Mouse (Mus musculus) mouse trophoblast stem cell (cell line): ENCODE measurements around the gene 5830411N06Rik.

Source experiments
- in situ Hi-C, 2 experiments: fragments of 300-500 bp; cut with MseI, MboI; formaldehyde crosslinking; loops; 2 replicates in 1 of 2; 3 replicates in 1 of 2; pipeline ENCODE4 v1.15.1; 2025

The 5830411N06Rik gene

GRCm38 (mm10) chr7:140247216-140247615 lies at the start of gene 5830411N06Rik:
Gene 5830411N06Rik (plus strand): TSS chr7:140247284.
- in situ Hi-C loops, result no loop called here

- in situ Hi-C loops, result no loop called here
These were observed 46.0 kb upstream of the 5830411N06Rik start for GRCm38 (mm10) chr7:140201090-140201489.

GRCm38 (mm10) chr7:140205864-140206263 lies 41.2 kb upstream of the 5830411N06Rik start, which contains the start of gene Olfr524:
Gene Olfr524 (minus strand): TSS chr7:140205964.
- in situ Hi-C loops, result no loop called here

GRCm38 (mm10) chr7:140206904-140207303 lies 40.2 kb upstream of the 5830411N06Rik start:
- in situ Hi-C loops, result no loop called here

DNA sequence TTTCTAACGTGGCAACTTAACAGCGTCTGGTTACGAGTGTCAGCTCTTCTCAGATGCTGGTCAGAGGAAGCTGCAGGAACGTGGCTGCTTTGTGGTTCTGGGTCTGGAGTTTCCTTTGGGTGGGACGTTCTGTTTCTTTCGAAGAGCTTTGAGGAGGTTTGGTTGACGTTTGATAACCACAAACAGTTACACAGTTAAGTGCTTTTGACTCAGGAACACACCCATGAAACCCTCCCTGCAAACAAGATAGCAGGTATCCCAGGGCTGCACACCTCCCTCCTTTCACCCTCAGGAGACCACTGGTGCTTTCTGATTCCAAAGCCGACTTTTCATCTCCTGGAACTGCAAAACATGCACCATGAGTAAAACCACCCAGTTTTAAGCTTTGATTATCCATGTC lies 38.9 kb upstream of the 5830411N06Rik start:
- in situ Hi-C loops, result no loop called here

DNA sequence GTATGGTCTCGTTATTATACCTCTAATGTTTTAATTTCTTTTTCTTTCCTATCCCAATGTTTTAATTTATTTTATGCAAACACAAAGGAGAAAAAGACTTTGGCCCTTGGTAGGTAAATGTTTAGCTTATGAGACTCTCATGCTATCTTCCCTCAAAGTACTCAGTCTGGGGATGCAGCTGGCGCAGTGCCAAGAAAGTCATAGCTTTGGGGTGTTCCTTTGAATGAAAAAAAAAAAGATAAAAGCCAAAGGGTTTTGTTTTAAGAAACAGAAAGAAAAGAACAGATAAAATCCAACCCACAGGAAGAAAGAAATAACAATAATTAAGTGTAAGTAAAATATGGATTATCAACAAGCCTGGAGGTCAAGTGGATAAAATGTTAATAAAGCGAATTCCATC lies 38.4 kb upstream of the 5830411N06Rik start:
- in situ Hi-C loops, result no loop called here

GRCm38 (mm10) chr7:140213841-140214240 lies 33.2 kb upstream of the 5830411N06Rik start:
- in situ Hi-C loops, result no loop called here

DNA sequence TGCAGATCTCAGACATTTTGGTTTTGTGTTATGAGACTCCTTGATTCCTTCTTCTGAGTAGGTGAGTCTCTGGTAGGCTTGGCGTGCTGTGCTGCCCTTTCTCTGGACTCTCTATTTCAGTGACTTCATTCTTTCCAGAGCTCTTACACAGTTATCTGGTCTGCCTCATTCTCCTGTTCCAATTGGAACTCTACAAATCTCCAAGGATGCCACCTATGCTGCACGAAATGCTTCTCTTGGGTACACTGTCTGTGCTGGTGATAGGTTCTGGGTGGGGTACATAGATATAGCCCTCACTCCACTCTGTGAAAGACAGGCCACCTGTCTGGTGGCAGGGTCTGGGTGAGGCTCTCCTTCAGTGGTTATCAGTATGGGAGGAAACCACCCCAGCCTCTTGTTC lies 29.1 kb upstream of the 5830411N06Rik start, which contains the start of gene Cd163l1:
TSS of gene Cd163l1 (plus strand) at position 301 of the 400 bp plus-strand sequence.
- in situ Hi-C loops, result no loop called here

- in situ Hi-C loops, result no loop called here
These were observed 27.8 kb upstream of the 5830411N06Rik start for GRCm38 (mm10) chr7:140219268-140219667.

DNA sequence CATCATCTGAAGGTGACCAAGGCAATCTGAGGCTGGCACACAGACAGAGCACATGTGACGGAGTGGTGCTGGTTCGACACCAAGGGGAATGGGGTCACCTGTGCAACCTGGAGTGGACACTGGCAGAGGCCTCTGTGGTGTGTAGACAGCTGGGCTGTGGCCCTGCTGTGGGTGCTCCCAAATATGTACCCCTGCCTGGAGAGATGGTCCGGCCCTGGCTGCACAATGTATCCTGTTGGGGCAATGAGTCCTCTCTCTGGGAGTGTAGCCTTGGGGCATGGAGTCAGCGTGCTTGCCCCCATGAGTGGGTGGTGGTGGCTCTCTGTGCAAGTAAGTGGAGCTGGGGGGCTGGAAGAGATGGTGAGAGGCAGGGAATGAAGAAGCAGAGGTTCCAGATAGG lies 26.7 kb upstream of the 5830411N06Rik start:
- in situ Hi-C loops, result no loop called here

- in situ Hi-C loops, result no loop called here
These were observed 22.9 kb upstream of the 5830411N06Rik start for GRCm38 (mm10) chr7:140224209-140224608.

- in situ Hi-C loops, result no loop called here
These were observed 18.6 kb upstream of the 5830411N06Rik start for GRCm38 (mm10) chr7:140228476-140228875.

GRCm38 (mm10) chr7:140231026-140231425 lies 16.1 kb upstream of the 5830411N06Rik start:
- in situ Hi-C loops, result no loop called here

DNA sequence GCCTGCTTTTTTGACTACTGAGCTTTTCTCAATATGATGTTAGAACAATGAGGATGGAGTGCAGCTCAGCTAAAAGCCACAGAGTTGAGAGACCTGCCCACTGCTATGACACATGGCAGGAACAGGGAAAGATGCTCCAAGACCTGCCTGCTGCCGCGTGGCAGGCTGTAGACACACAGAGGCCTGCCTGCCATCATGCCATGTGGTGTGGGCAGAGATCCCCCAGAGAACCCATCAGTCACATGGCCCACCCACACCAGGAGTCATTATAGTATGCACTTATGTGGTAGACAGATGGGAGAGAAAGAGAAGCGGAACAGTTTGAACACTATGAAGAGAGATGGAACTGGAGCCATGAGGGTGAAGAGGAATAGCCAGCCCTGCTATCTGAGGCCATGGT lies 13.4 kb upstream of the 5830411N06Rik start:
- in situ Hi-C loops, result no loop called here

DNA sequence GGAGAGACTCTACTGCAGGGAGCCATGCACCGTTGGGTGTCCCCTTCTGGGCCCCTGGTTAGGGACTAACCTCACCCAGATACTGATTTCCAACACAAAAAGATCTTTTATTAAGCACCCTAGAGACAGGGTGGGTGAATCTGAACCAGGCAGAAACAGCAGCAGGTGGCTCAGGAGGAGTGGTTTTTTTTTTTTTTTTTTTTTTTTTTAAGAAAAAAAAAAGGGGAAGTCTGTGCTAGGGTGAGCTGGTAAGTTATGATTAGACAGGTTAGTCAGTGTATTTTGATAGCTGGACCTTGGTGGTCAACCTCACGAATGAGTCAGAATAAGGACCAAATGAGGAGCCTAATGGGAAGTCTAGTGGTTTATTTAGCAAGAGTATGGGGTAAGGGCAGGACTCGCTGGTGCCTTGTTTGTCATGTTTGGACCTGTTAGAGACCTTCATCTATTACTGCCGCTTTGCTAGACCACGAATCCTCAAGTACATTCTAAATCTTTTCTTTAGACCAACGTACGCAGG lies 6.8 kb downstream of the 5830411N06Rik start:
- in situ Hi-C loops, result no loop called here

DNA sequence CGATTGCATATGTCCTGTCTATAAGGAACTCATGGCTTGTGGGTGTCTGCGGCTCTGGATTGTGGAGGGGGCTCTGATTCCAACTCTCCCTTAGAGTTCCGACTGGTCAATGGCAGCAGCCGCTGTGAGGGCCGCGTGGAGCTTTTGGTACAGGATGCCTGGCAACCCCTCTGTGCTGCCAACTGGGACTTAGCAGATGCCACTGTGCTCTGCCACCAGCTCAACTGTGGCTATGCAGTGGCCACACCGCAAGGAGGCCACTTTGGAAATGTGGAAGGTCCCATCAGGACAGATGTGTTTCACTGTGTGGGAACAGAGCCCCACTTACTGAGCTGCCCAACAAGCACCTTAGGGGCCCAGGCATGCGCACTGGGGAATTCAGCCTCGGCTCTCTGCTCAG lies 48.7 kb downstream of the 5830411N06Rik start:
- in situ Hi-C loops, result no loop called here

DNA sequence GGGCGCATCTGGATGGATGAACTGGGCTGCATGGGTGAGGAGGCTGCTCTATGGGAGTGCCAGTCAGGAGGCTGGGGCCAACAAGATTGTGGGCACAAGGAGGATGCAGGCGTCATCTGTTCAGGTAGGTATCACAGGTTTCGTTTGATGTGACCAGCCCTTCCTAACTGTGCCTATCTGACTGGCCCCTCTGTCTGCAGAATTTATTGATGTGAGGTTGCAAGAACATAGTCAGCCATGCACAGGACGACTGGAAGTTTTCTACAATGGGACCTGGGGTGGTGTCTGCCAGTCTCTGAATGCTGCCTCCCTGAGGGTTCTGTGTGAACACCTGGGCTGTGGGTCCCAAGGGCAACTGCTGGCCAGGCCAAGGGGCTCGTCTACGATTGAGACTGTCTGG lies 49.8 kb downstream of the 5830411N06Rik start:
- in situ Hi-C loops, result no loop called here

- in situ Hi-C loops, result no loop called here
These were observed 52.3 kb downstream of the 5830411N06Rik start for GRCm38 (mm10) chr7:140299416-140299815.

GRCm38 (mm10) chr7:140319861-140320385 lies 72.8 kb downstream of the 5830411N06Rik start:
- in situ Hi-C loops, result no loop called here

DNA sequence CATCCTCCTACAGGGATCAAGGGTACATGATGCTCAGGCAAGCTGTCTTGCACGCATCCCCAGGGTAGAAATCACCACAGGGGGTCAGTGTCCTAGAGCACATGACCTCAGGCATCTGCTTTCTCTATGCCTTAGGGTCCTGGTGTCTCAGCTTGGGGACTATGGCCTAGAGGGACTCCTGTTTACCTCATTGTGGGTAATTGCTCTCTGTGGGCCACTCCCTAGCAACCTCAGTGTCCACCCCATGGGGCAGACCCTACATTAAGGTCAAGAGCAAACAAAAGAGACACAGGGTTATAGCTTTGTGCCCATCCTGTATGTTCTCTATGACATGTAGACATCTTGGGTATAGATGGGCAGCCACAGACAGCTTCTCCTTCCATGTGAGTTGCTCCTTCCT lies 73.5 kb downstream of the 5830411N06Rik start, which contains the start of gene Olfr525:
TSS of gene Olfr525 (plus strand) at position 301 of the 400 bp plus-strand sequence.
- in situ Hi-C loops, result no loop called here

DNA sequence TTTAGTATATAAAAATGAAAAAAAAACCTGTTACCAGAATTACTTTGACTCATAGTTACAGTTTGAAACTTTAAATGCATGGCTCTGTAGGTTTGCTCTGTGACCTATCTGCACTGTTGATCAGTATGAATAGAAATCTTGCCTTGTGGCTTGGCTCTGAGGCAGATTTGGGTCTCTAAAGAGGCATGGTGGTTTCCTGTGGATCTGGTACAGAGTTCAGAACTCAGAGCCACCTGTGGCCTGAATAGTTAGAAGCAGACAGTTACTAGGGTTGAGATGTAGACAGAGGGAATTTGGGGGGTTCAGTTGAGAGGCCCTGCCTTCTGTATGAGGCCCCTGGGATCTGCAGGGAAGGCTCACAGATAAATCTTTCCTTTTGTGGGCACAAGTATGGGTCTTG lies 74.1 kb downstream of the 5830411N06Rik start:
- in situ Hi-C loops, result no loop called here

DNA sequence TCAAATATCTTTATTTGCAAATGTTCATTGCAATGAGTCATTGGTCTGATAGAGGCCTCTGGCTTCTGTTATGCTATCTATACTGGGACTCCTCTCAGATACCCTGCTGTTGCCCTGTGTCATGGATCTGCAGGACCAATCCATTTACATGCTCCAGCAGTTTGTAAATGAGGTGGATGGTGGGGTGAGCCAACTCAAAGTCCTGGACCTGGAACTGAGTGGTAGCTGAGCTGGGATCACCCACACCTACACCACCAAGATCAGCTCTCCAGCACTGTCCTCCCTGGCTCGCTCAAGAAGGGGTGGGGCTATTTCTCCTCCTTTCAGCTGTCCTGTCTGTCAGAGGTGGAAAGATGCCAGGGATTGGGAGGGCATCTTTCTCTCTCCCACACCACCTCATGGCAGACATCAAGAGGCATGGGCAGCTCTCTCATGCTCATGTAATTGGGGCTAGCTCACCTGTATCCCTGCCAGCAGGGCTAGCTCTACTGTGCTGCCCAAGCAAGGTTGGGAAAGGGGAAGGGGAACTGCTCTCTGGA lies 82.8 kb downstream of the 5830411N06Rik start:
- in situ Hi-C loops, result no loop called here

GRCm38 (mm10) chr7:140333717-140334116 lies 86.6 kb downstream of the 5830411N06Rik start, which contains the start of gene Olfr527:
Gene Olfr527 (plus strand): TSS chr7:140334017.
- in situ Hi-C loops, result no loop called here
